Mouse (Mus musculus): Measurements from ENCODE around the gene Gm36176. TPM values are rescaled to one million over a fixed set of nuclear protein-coding genes. Genes with fewer than 3 reads are reported as not detected.

Gm36176 gene
- total RNA-seq, 2 experiments from 2014 or later: not detected

GRCm38 (mm10) chr10:77882553-77882952 is 36.0 kb downstream of the Gm36176 start:
- DNase-seq: no peak

- DNase-seq: no peak
Measured at GRCm38 (mm10) chr10:77886007-77886747, 39.6 kb downstream of the Gm36176 start.

- DNase-seq: no peak
Measured at GRCm38 (mm10) chr10:77890987-77891565, 44.5 kb downstream of the Gm36176 start.

GRCm38 (mm10) chr10:77895562-77895961 is 49.0 kb downstream of the Gm36176 start:
- no peak for DNase-seq

Other genes starting within 250 kb of the Gm36176 start
- gene Sumo3, start 240.7 kb upstream of the Gm36176 start, total RNA-seq (2021): 10 to 100 TPM; 64.5 to 65.3 TPM
- gene Gm49325, start 240.6 kb upstream of the Gm36176 start, total RNA-seq (2021): 10 to 100 TPM in 1 of 2 experiments, 1 to 10 TPM in 1; 10.0 to 11.4 TPM
- 10 to 100 TPM; 81.3 to 85.4 TPM for gene Ube2g2, start 224.5 kb upstream of the Gm36176 start, total RNA-seq (2021)
- gene Tspear, start 160.2 kb upstream of the Gm36176 start, total RNA-seq (2021): not detected
- not detected for gene Gm19402, start 156.0 kb upstream of the Gm36176 start, total RNA-seq (2021)
- not detected for gene Gm9508, start 149.6 kb upstream of the Gm36176 start, total RNA-seq (2021)
- gene Gm10272, start 140.2 kb upstream of the Gm36176 start, total RNA-seq (2021): not detected
- not detected for gene Gm10024, start 135.3 kb upstream of the Gm36176 start, total RNA-seq (2021)
- not detected for gene Gm10142, start 131.0 kb upstream of the Gm36176 start, total RNA-seq (2021)
- not detected for gene Krtap12-1, start 126.2 kb upstream of the Gm36176 start, total RNA-seq (2021)
- not detected for gene Gm10100, start 120.3 kb upstream of the Gm36176 start, total RNA-seq (2021)
- not detected for gene Gm18596, start 104.2 kb upstream of the Gm36176 start, total RNA-seq (2021)
- gene Gm9736, start 95.4 kb upstream of the Gm36176 start, total RNA-seq (2021): not detected
- not detected for gene Gm3233, start 87.1 kb upstream of the Gm36176 start, total RNA-seq (2021)
- not detected for gene Gm3238, start 75.5 kb upstream of the Gm36176 start, total RNA-seq (2021)
- not detected for gene Gm7138, start 69.9 kb upstream of the Gm36176 start, total RNA-seq (2021)
- not detected for gene Gm3250, start 64.3 kb upstream of the Gm36176 start, total RNA-seq (2021)
- not detected for gene Gm7137, start 58.6 kb upstream of the Gm36176 start, total RNA-seq (2021)
- not detected for gene Gm9639, start 51.7 kb upstream of the Gm36176 start, total RNA-seq (2021)
- gene Gm19668, start 47.7 kb upstream of the Gm36176 start, total RNA-seq (2021): not detected
- not detected for gene Gm9507, start 35.0 kb upstream of the Gm36176 start, total RNA-seq (2021)
- gene Gm2696, start 32.1 kb upstream of the Gm36176 start, total RNA-seq (2021): not detected
- gene Krtap10-4, start 19.7 kb upstream of the Gm36176 start, total RNA-seq (2021): not detected
- gene Krtap10-10, start 10.9 kb upstream of the Gm36176 start, total RNA-seq (2021): not detected
- gene Gm10318, start 6.1 kb downstream of the Gm36176 start, total RNA-seq (2021): not detected
- gene Gm3285, start 15.2 kb downstream of the Gm36176 start, total RNA-seq (2021): not detected
- under 1 TPM; 0.72 to 0.78 TPM for gene Lrrc3, start 55.7 kb downstream of the Gm36176 start, total RNA-seq (2021)
- under 1 TPM; 0.26 to 0.75 TPM for gene Trpm2, start 123.8 kb downstream of the Gm36176 start, total RNA-seq (2021)
- gene 1810043G02Rik, start 131.7 kb downstream of the Gm36176 start, total RNA-seq (2021): 1 to 10 TPM; 5.1 to 6.3 TPM
- gene Pfkl, start 163.3 kb downstream of the Gm36176 start, total RNA-seq (2021): 10 to 100 TPM in 1 of 2 experiments, 1 to 10 TPM in 1; 9.7 to 12.2 TPM
- not detected for gene Dnmt3l, start 195.1 kb downstream of the Gm36176 start, total RNA-seq (2021)
- not detected for gene Aire, start 196.8 kb downstream of the Gm36176 start, total RNA-seq (2021)
- gene Icosl, start 222.5 kb downstream of the Gm36176 start, total RNA-seq (2021): 1 to 10 TPM; 2.0 to 2.3 TPM

All from gastrocnemius, postnatal 10 days (tissue).